Mouse (Mus musculus): ENCODE data around the gene Xrra1.
"Not testable (repeated sequence)": the region's sequence is repeated elsewhere in the genome, so short reads cannot be mapped to it uniquely, and the experiment has no call there.

Xrra1 gene

GRCm38 (mm10) chr7:99858813-99859585 is at the start of gene Xrra1:
Xrra1 (plus strand) TSS chr7:99859116.
- DNase-seq (ENCODE audit: low read depth, low spot score), result peak; percentile 99

- no peak for DNase-seq (ENCODE audit: low read depth, low spot score)
These were observed 48.1 kb upstream of the Xrra1 start for GRCm38 (mm10) chr7:99810814-99811213.

- DNase-seq (ENCODE audit: low read depth, low spot score), result no peak
These were observed 47.3 kb upstream of the Xrra1 start for GRCm38 (mm10) chr7:99811661-99812060.

- peak; percentile 54 for DNase-seq (ENCODE audit: low read depth, low spot score)
These were observed 45.5 kb upstream of the Xrra1 start for GRCm38 (mm10) chr7:99813394-99813793.

GRCm38 (mm10) chr7:99818181-99818725 is 40.7 kb upstream of the Xrra1 start:
- not testable (repeated sequence) for DNase-seq (ENCODE audit: low read depth, low spot score)

- no peak for DNase-seq (ENCODE audit: low read depth, low spot score)
These were observed 37.0 kb upstream of the Xrra1 start for GRCm38 (mm10) chr7:99821953-99822352.

GRCm38 (mm10) chr7:99822426-99822825 is 36.5 kb upstream of the Xrra1 start:
- DNase-seq (ENCODE audit: low read depth, low spot score), result no peak

- DNase-seq (ENCODE audit: low read depth, low spot score), result no peak
These were observed 35.8 kb upstream of the Xrra1 start for GRCm38 (mm10) chr7:99823045-99823663.

GRCm38 (mm10) chr7:99824649-99825483 is 34.0 kb upstream of the Xrra1 start:
- DNase-seq (ENCODE audit: low read depth, low spot score), result no peak

GRCm38 (mm10) chr7:99825511-99825910 is 33.4 kb upstream of the Xrra1 start:
- DNase-seq (ENCODE audit: low read depth, low spot score), result no peak

- DNase-seq (ENCODE audit: low read depth, low spot score), result no peak
These were observed 32.8 kb upstream of the Xrra1 start for GRCm38 (mm10) chr7:99826096-99826495.

- peak; percentile 97 for DNase-seq (ENCODE audit: low read depth, low spot score)
These were observed 30.8 kb upstream of the Xrra1 start, which contains the start of gene Neu3 for GRCm38 (mm10) chr7:99828083-99828570. Neu3 (minus strand) TSS chr7:99828417.

- no peak for DNase-seq (ENCODE audit: low read depth, low spot score)
These were observed 25.6 kb upstream of the Xrra1 start for GRCm38 (mm10) chr7:99833115-99833845.

GRCm38 (mm10) chr7:99833846-99834222 is 25.1 kb upstream of the Xrra1 start:
- DNase-seq (ENCODE audit: low read depth, low spot score), result no peak

- DNase-seq (ENCODE audit: low read depth, low spot score), result no peak
These were observed 24.5 kb upstream of the Xrra1 start for GRCm38 (mm10) chr7:99834314-99834853.

- DNase-seq (ENCODE audit: low read depth, low spot score), result no peak
These were observed 22.1 kb upstream of the Xrra1 start for GRCm38 (mm10) chr7:99836781-99837180.

- DNase-seq (ENCODE audit: low read depth, low spot score), result no peak
These were observed 21.4 kb upstream of the Xrra1 start for GRCm38 (mm10) chr7:99837358-99838071.

- DNase-seq (ENCODE audit: low read depth, low spot score), result no peak
These were observed 20.7 kb upstream of the Xrra1 start for GRCm38 (mm10) chr7:99838241-99838640.

- DNase-seq (ENCODE audit: low read depth, low spot score), result no peak
These were observed 13.2 kb upstream of the Xrra1 start for GRCm38 (mm10) chr7:99845533-99846236.
